Mouse (Mus musculus) kidney, embryonic 14.5 days (tissue): ENCODE results near the gene Elovl6. TPM values are rescaled to one million over a fixed set of nuclear protein-coding genes. Genes with fewer than 3 reads are reported as not detected.

Experiments used
- ATAC-seq: fragments of 200-750 bp; cut with Nextera tagmentation; 2 replicates; pipeline ENCODE4 v1.8.0; 2017; ENCODE audit warnings: moderate number of reproducible peaks, mild to moderate bottlenecking, moderate TSS enrichment, moderate library complexity; ENCODE audit not compliant: low FRiP score, low TSS enrichment
- H3K27ac ChIP-seq: fragments of 300-500 bp; sonication (generic); 2 replicates; pipeline ENCODE4 v1.5.1; 2014; ENCODE audit warnings: low read depth, mild to moderate bottlenecking, low read length, moderate library complexity, mixed read lengths
- H3K27me3 ChIP-seq: fragments of 300-500 bp; sonication (generic); 2 replicates; pipeline ENCODE4 v1.6.1; 2014; ENCODE audit warnings: mild to moderate bottlenecking, low read length; ENCODE audit not compliant: control insufficient read depth, insufficient read depth
- H3K36me3 ChIP-seq: fragments of 300-500 bp; sonication (generic); 2 replicates; pipeline ENCODE4 v1.6.1; 2014; ENCODE audit warnings: low read length, mixed read lengths; ENCODE audit not compliant: control insufficient read depth, insufficient read depth
- H3K4me1 ChIP-seq: fragments of 300-500 bp; sonication (generic); 2 replicates; pipeline ENCODE4 v1.6.1; 2014; ENCODE audit warnings: low read length, mixed read lengths; ENCODE audit not compliant: control insufficient read depth, insufficient read depth
- H3K4me2 ChIP-seq: fragments of 300-500 bp; sonication (generic); replicated peaks from 2 replicates; pipeline ENCODE4 v1.6.1; 2014; ENCODE audit warnings: low read depth, mild to moderate bottlenecking, low read length
- H3K4me3 ChIP-seq: fragments of 300-500 bp; sonication (generic); 2 replicates; pipeline ENCODE4 v1.5.1; 2014; ENCODE audit warnings: mild to moderate bottlenecking, low read length
- H3K9ac ChIP-seq: fragments of 300-500 bp; sonication (generic); 2 replicates; pipeline ENCODE4 v1.6.1; 2014; ENCODE audit warnings: low read depth, mild to moderate bottlenecking, low read length, moderate library complexity
- H3K9me3 ChIP-seq: fragments of 300-500 bp; sonication (generic); 2 replicates; pipeline ENCODE4 v1.6.1; 2016; ENCODE audit warnings: low read length; ENCODE audit not compliant: control insufficient read depth
- WGBS: fragments of 180-500 bp; shearing (Covaris S2); extraction: QIAGEN DNeasy Blood & Tissue Kit; methylation state at CpG from one replicate; pipeline ENCODE4 v1.1.7; 2014; 5-methylcytosine and 5-hydroxymethylcytosine counted together
- polyA plus RNA-seq: library from polyadenylated mRNA; unstranded; fragments of >200 nt; fragmentation: Nextera tagmentation; extraction: Ambion mirVana; gene quantifications from 2 replicates; pipeline ENCODE4 v1.2.1, GENCODE M21; 2014

Elovl6 gene
- polyA plus RNA-seq, 1 experiment from 2014 or later = 50.4 TPM

DNA sequence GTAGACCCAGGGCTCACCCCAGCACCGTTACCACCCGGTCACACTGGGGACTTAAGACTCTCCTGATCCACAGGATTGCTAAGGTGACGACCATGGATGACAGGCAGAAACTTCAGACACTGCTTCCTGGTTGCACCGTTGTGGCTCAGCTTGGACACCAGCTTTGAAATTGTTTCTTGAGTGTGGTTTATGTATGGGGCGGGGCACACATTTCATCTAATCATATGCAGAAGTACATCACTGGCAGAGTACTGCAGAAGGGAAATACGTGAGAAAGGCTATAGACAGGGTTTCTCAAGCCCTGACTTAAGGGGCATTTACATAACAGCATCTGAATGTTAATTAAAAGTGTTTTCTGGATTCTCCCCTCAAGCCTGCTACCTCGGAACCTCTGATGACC lies 81.6 kb downstream of the Elovl6 start:
- Histone ChIP-seq H3K36me3 (peaks cover 7% of the 10 kb centered on the region; the same call in 1 of the 2 replicates), H3K4me2 (no peak overlapping the region), H3K4me3 (no peak overlapping the region), H3K9me3 (no peaks in the 10 kb centered on the region), H3K4me1 (peaks cover 9% of the 10 kb centered on the region; the same call in 1 of the 2 replicates), H3K9ac (no peak overlapping the region), H3K27me3 (no peaks in the 10 kb centered on the region), H3K27ac (peak overlapping the region; percentile 18; the same call in 1 of the 2 replicates)
- ATAC-seq = no peak
- 79% methylated on average over 7 of the region's 7 CpGs for WGBS

DNA sequence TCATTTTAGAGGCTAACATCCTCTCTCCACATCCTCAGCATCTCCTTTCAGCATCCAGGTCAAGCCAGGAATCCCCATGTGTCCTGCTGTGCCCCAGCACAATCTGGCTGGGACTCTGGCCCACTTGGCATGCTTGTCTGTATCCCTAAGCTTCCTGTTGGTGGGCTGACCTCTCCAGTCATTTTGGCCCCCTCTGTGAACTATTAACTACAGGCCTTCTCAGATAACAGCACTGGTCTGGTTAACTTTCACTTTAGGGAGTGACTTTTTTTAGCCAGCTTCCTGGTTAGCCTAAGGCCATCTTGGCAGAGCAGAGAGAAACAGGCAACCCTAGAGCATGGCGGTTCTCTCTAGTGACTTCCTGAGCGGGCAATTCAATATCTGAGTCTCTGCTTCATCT lies 82.1 kb downstream of the Elovl6 start:
- 62% methylated on average over 2 of the region's 2 CpGs for WGBS
- Histone ChIP-seq H3K4me3 (no peak overlapping the region), H3K4me2 (no peak overlapping the region), H3K9ac (no peak overlapping the region), H3K27me3 (no peaks in the 10 kb centered on the region), H3K36me3 (peaks cover 4% of the 10 kb centered on the region; the same call in 1 of the 2 replicates), H3K27ac (peak overlapping the region; percentile 18; the same call in 1 of the 2 replicates), H3K4me1 (peaks cover 14% of the 10 kb centered on the region; the same call in 1 of the 2 replicates), H3K9me3 (no peaks in the 10 kb centered on the region)
- peak; percentile 75 for ATAC-seq

DNA sequence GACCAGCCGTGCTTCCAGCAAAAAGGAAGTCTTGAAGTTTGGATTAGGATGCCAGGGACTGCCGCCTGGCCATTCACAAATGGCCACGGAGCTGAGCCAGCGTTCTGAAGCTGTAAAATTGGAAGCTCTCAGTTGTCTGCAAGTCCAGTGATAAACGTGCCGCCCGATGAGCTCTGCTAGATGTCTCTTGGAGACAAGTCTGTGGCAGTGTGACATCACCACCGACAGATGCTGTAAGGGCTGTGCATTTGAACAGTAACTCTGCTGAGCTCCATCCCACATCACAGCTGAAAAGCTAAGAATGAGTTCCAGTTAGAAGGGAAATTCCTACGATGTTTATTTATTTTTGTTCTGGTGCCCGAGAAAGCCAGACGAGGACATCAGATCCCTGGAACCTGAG lies 85.3 kb downstream of the Elovl6 start:
- Histone ChIP-seq H3K4me3 (no peak overlapping the region), H3K9ac (no peak overlapping the region), H3K4me2 (no peak overlapping the region), H3K27ac (no peak overlapping the region), H3K36me3 (peaks cover 4% of the 10 kb centered on the region; the same call in 1 of the 2 replicates), H3K9me3 (no peaks in the 10 kb centered on the region), H3K4me1 (peaks cover 21% of the 10 kb centered on the region; the same call in 1 of the 2 replicates), H3K27me3 (no peaks in the 10 kb centered on the region)
- ATAC-seq = no peak
- 75% methylated on average over 11 of the region's 11 CpGs for WGBS

DNA sequence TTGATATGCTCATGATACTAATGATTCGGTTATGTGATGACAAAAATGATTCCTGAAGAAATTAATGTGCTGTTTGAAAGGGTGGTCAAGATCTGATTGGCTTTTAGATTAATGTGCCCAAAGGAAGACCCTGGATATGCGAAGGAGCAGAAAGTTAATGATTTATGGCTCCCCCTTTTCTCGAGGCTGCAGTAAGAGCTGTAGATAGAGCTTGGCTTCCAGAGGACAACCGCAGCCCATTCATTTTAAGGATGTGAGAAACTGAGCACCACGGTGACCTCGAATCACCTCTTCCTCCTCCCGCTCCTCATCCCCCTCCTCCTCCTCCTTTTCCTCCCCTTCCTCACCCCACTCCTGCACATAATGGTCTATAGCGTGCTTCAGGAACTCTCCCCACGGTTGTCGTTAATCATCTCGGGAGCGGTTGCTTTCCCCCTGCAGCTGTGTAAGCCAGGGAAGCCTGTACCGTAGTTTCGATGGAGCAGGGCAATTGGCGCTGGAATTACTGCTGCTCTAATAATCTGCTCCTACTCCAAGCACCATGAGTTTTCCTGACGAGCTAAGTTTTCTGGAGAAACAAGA lies 87.1 kb downstream of the Elovl6 start:
- peak overlapping the region; percentile 22; the same call in 1 of the 2 replicates for H3K4me2 ChIP-seq
- ATAC-seq = peak; percentile 84
- no peak overlapping the region for H3K9ac ChIP-seq
- peaks cover 15% of the 10 kb centered on the region; the same call in 1 of the 2 replicates for H3K4me1 ChIP-seq
- WGBS = 7% methylated on average over 16 of the region's 16 CpGs
- H3K4me3 ChIP-seq = no peak overlapping the region
- H3K36me3 ChIP-seq = peaks cover 4% of the 10 kb centered on the region; the same call in 1 of the 2 replicates
- peak overlapping the region; percentile 30; the same call in 1 of the 2 replicates for H3K27ac ChIP-seq
- H3K27me3 ChIP-seq = no peaks in the 10 kb centered on the region
- no peaks in the 10 kb centered on the region for H3K9me3 ChIP-seq

DNA sequence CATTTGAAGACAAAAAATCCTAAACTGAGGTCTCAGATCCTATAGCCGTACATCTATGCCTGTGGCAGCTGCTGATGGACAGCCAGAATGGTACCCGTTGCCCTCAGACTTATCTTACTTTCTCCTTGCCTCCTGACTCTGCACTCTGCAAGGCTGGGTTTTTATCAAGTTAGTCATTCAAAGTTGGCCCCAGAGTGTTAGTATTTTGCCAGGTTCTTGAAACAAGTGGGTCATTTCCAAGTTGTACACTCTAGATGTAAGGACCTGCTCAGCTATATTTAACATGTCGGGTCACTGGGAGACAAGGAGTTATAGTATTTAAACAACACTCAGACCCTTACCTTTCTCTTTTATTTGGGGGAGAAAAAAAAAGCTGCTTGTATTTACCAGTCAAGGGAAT lies 88.6 kb downstream of the Elovl6 start:
- H3K27ac ChIP-seq = no peak overlapping the region
- 88% methylated on average over 3 of the region's 3 CpGs for WGBS
- peaks cover 4% of the 10 kb centered on the region; the same call in 1 of the 2 replicates for H3K36me3 ChIP-seq
- H3K9me3 ChIP-seq = no peaks in the 10 kb centered on the region
- H3K4me1 ChIP-seq = peaks cover 15% of the 10 kb centered on the region
- H3K27me3 ChIP-seq = no peaks in the 10 kb centered on the region
- ATAC-seq = no peak
- H3K4me3 ChIP-seq = no peak overlapping the region
- H3K9ac ChIP-seq = no peak overlapping the region
- H3K4me2 ChIP-seq = no peak overlapping the region

DNA sequence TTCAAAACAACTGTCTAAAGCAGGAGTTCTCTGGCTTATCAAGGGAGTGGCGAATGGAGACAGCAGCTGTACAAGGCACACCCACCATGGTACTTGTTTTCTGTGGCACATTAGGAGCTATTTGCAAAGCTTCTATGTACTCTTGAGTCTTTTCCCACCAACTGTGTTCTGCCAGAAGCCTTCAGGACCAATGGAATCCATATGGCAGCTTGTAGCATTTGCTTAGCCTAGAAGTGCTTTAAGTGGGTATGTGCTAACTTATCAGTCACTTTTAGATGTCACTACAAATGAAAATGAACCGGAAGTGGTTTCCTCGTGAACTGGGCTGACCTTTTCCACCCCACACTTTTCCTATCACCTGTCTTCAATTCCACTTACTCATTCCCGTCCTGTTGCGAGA lies 89.1 kb downstream of the Elovl6 start:
- peaks cover 15% of the 10 kb centered on the region for H3K4me1 ChIP-seq
- H3K27me3 ChIP-seq = no peaks in the 10 kb centered on the region
- H3K9ac ChIP-seq = no peak overlapping the region
- H3K4me2 ChIP-seq = no peak overlapping the region
- no peaks in the 10 kb centered on the region for H3K9me3 ChIP-seq
- 69% methylated on average over 5 of the region's 5 CpGs for WGBS
- peaks cover 4% of the 10 kb centered on the region; the same call in 1 of the 2 replicates for H3K36me3 ChIP-seq
- ATAC-seq = no peak
- H3K4me3 ChIP-seq = no peak overlapping the region
- H3K27ac ChIP-seq = no peak overlapping the region

DNA sequence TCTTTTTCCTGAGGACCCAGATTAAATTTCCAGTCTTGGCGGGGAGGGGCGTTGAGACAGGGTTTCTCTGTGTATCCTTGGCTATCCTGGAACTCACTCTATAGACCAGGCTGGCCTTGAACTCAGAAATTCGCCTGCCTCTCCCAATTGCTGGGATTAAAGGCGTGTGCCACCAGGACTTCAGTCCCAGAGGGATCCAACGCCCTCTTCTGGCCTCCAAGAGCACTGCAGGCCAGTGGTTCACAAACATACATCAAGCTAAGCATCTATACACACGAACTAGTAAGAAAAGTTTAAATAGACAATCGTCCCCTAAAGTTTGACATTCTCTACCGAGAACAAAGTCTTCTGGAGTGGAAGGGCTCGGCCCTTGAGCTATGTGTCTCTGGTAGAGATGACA lies 90.0 kb downstream of the Elovl6 start:
- Histone ChIP-seq H3K27ac (no peak overlapping the region), H3K36me3 (peaks cover 4% of the 10 kb centered on the region; the same call in 1 of the 2 replicates), H3K4me3 (no peak overlapping the region), H3K4me1 (peaks cover 15% of the 10 kb centered on the region), H3K9me3 (no peaks in the 10 kb centered on the region), H3K9ac (no peak overlapping the region), H3K27me3 (no peaks in the 10 kb centered on the region), H3K4me2 (no peak overlapping the region)
- ATAC-seq = no peak
- WGBS = 72% methylated on average over 9 of the region's 9 CpGs

DNA sequence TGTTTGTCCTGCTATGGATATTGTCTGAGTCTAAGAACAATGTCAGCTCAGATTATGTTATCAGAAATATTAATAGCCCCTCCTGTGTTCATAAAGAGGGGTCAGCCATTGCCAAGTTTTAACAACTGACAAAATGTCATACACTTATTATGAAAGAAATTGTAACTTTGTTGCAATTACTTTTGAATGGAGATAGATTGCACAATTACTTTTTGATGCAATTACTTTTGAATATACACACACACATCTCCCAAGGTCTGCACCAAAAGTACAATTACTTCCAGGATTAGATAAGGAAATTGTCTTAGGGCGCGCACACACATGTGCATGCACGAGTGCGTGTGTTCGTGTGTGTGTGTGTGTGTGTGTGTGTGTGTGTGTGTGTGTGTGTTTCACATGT lies 90.5 kb downstream of the Elovl6 start:
- peaks cover 15% of the 10 kb centered on the region for H3K4me1 ChIP-seq
- H3K4me2 ChIP-seq = no peak overlapping the region
- no peaks in the 10 kb centered on the region for H3K9me3 ChIP-seq
- H3K36me3 ChIP-seq = no peaks in the 10 kb centered on the region; the same call in 1 of the 2 replicates
- H3K27me3 ChIP-seq = no peaks in the 10 kb centered on the region
- ATAC-seq = no peak
- H3K27ac ChIP-seq = no peak overlapping the region
- H3K9ac ChIP-seq = no peak overlapping the region
- no peak overlapping the region for H3K4me3 ChIP-seq
- 98% methylated on average over 5 of the region's 5 CpGs for WGBS

DNA sequence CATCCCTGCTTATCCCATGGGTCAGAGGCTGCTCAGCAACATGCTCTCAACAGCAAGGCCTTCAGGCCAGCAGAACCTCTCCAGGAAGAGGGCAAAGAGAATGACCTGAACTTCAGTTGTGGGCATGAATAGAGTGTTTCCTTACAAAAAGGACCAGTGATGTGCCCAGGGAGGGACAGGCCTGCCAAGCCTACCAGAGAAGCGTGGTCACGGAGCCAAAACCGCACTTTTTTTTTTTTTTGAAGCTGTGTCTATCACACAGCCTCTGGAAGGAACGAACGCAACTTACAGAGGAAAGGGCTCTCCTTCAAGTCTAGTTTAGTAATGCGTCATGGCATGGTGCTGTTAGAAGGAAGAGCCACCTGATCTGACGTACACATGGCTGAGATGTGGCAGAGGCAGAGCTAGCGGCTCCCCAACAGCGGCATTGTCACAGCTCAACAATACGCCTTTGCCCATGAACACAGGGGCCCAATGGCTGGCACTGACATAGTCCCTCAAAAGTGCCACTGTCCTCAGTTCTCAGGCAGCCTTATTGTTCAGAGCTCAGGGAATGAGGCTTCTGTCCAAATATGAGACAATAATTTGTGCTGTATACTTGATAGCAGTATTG lies 92.1 kb downstream of the Elovl6 start:
- peaks cover 9% of the 10 kb centered on the region for H3K4me1 ChIP-seq
- no peak overlapping the region for H3K4me2 ChIP-seq
- H3K27ac ChIP-seq = no peak overlapping the region
- ATAC-seq = no peak
- no peak overlapping the region for H3K4me3 ChIP-seq
- H3K27me3 ChIP-seq = no peaks in the 10 kb centered on the region
- no peaks in the 10 kb centered on the region; the same call in 1 of the 2 replicates for H3K36me3 ChIP-seq
- H3K9ac ChIP-seq = no peak overlapping the region
- WGBS = 92% methylated on average over 10 of the region's 10 CpGs
- H3K9me3 ChIP-seq = no peaks in the 10 kb centered on the region
